Mouse (Mus musculus): Measurements from ENCODE around the gene Cd59a. TPM values are rescaled to one million over a fixed set of nuclear protein-coding genes. Genes with fewer than 3 reads are reported as not detected.

Gene Cd59a
- polyA plus RNA-seq, 1 experiment from 2014 or later, result 19.8 TPM

GRCm38 (mm10) chr2:104150608-104151397, 55.2 kb downstream of the Cd59a start:
- no peaks in the 10 kb centered on the region for H3K36me3 ChIP-seq
- H3K27me3 ChIP-seq, result no peaks in the 10 kb centered on the region
- H3K9ac ChIP-seq, result no peak overlapping the region
- peak; percentile 71; the same call in 1 of the 2 replicates for ATAC-seq (ENCODE audit: low FRiP score, low read depth)
- no peak overlapping the region for H3K4me3 ChIP-seq
- no peak overlapping the region for H3K4me2 ChIP-seq (replicated peaks)
- 0 out of 2 replicates have a peak, but pooled peaks cover 6% of the 10 kb centered on the region for H3K4me1 ChIP-seq
- H3K27ac ChIP-seq, result no peak overlapping the region
- H3K9me3 ChIP-seq, result no peaks in the 10 kb centered on the region; the same call in 1 of the 2 replicates
- WGBS, result 79% methylated on average over 6 of the region's 6 CpGs

- no peaks in the 10 kb centered on the region for H3K36me3 ChIP-seq
- no peaks in the 10 kb centered on the region for H3K27me3 ChIP-seq
- no peak overlapping the region for H3K27ac ChIP-seq
- no peaks in the 10 kb centered on the region; the same call in 1 of the 2 replicates for H3K9me3 ChIP-seq
- no peak overlapping the region for H3K4me3 ChIP-seq
- WGBS, result 76% methylated on average over 4 of the region's 4 CpGs
- H3K4me1 ChIP-seq, result 0 out of 2 replicates have a peak, but pooled peaks cover under 1% of the 10 kb centered on the region
- no peak overlapping the region for H3K4me2 ChIP-seq (replicated peaks)
- no peak for ATAC-seq (ENCODE audit: low FRiP score, low read depth)
- H3K9ac ChIP-seq, result no peak overlapping the region
These were observed 57.7 kb downstream of the Cd59a start for GRCm38 (mm10) chr2:104153345-104153744.

GRCm38 (mm10) chr2:104153876-104154275, 58.3 kb downstream of the Cd59a start:
- Histone ChIP-seq H3K9me3 (no peaks in the 10 kb centered on the region; the same call in 1 of the 2 replicates), H3K27ac (no peak overlapping the region), H3K9ac (no peak overlapping the region), H3K36me3 (no peaks in the 10 kb centered on the region), H3K4me3 (no peak overlapping the region), H3K4me1 (no peaks in the 10 kb centered on the region), H3K27me3 (no peaks in the 10 kb centered on the region), H3K4me2 (replicated peaks) (no peak overlapping the region)
- no peak for ATAC-seq (ENCODE audit: low FRiP score, low read depth)
- 77% methylated on average over 3 of the region's 3 CpGs for WGBS

GRCm38 (mm10) chr2:104157831-104158230, 62.2 kb downstream of the Cd59a start:
- Histone ChIP-seq H3K4me2 (replicated peaks) (no peak overlapping the region), H3K27me3 (no peaks in the 10 kb centered on the region), H3K9ac (no peak overlapping the region), H3K27ac (no peak overlapping the region), H3K36me3 (no peaks in the 10 kb centered on the region), H3K4me3 (no peak overlapping the region), H3K9me3 (no peaks in the 10 kb centered on the region), H3K4me1 (no peaks in the 10 kb centered on the region)
- no peak for ATAC-seq (ENCODE audit: low FRiP score, low read depth)
- WGBS, result 69% methylated on average over 4 of the region's 4 CpGs

GRCm38 (mm10) chr2:104163418-104163817, 67.8 kb downstream of the Cd59a start:
- Histone ChIP-seq H3K36me3 (no peaks in the 10 kb centered on the region), H3K4me2 (replicated peaks) (no peak overlapping the region), H3K4me1 (no peaks in the 10 kb centered on the region), H3K27me3 (no peaks in the 10 kb centered on the region), H3K9ac (no peak overlapping the region), H3K4me3 (no peak overlapping the region), H3K9me3 (no peaks in the 10 kb centered on the region), H3K27ac (no peak overlapping the region)
- WGBS, result 79% methylated on average over 7 of the region's 7 CpGs
- ATAC-seq (ENCODE audit: low FRiP score, low read depth), result no peak

GRCm38 (mm10) chr2:104163978-104164487, 68.4 kb downstream of the Cd59a start:
- H3K9me3 ChIP-seq, result no peaks in the 10 kb centered on the region
- H3K27ac ChIP-seq, result no peak overlapping the region
- no peak for ATAC-seq (ENCODE audit: low FRiP score, low read depth)
- H3K4me3 ChIP-seq, result no peak overlapping the region
- 88% methylated on average over 4 of the region's 4 CpGs for WGBS
- H3K4me2 ChIP-seq (replicated peaks), result no peak overlapping the region
- H3K4me1 ChIP-seq, result no peaks in the 10 kb centered on the region
- no peaks in the 10 kb centered on the region for H3K36me3 ChIP-seq
- H3K27me3 ChIP-seq, result no peaks in the 10 kb centered on the region
- no peak overlapping the region for H3K9ac ChIP-seq

Other genes with a start within 250 kb of the Cd59a start
- gene Lmo2, start 137.8 kb upstream of the Cd59a start, polyA plus RNA-seq (2015; fragmentation: Nextera tagmentation; extraction: Ambion mirVana), result 14.0 and 14.5 TPM in 2 replicates
- 55.5 and 56.6 TPM in 2 replicates for gene Fbxo3, start 68.1 kb upstream of the Cd59a start, polyA plus RNA-seq (2015; fragmentation: Nextera tagmentation; extraction: Ambion mirVana)
- gene 4931422A03Rik, start 67.4 kb upstream of the Cd59a start, polyA plus RNA-seq (2015; fragmentation: Nextera tagmentation; extraction: Ambion mirVana), result 2.3 and 2.9 TPM in 2 replicates
- gene Gm10912, start 30.0 kb upstream of the Cd59a start, polyA plus RNA-seq (2015; fragmentation: Nextera tagmentation; extraction: Ambion mirVana), result 0.14 TPM in 1 of 2 replicates, not detected in the other
- not detected in 2 replicates for gene Gm10799, start 27.3 kb upstream of the Cd59a start, polyA plus RNA-seq (2015; fragmentation: Nextera tagmentation; extraction: Ambion mirVana)
- 3.7 and 5.8 TPM in 2 replicates for gene Cd59b, start 26.0 kb upstream of the Cd59a start, polyA plus RNA-seq (2015; fragmentation: Nextera tagmentation; extraction: Ambion mirVana)
- not detected in 2 replicates for gene A930018P22Rik, start 27.0 kb downstream of the Cd59a start, polyA plus RNA-seq (2015; fragmentation: Nextera tagmentation; extraction: Ambion mirVana)

Measured in limb, embryonic 13.5 days (tissue).